Mouse (Mus musculus): ENCODE results near the gene Prkd2. TPM values are rescaled to one million over a fixed set of nuclear protein-coding genes. Genes with fewer than 3 reads are reported as not detected.

Gene Prkd2
- polyA plus RNA-seq, 1 experiment, result 97.2 TPM

- no peak for DNase-seq
- Histone ChIP-seq H3K4me1 (ENCODE audit: control insufficient read depth, insufficient read depth, low read length) (0 out of 2 replicates have a peak, but pooled peaks cover 2% of the 10 kb centered on the region), H3K4me3 (replicated peaks; ENCODE audit: extremely low read depth, low read depth, low read length) (no peak overlapping the region)
- WGBS, result 37% methylated on average over 10 of the region's 10 CpGs
- TF ChIP-seq CTCF (IDR thresholded peaks at IDR 0.05; ENCODE audit: insufficient read depth, low read length) (no peak), POLR2A (IDR thresholded peaks at IDR 0.05; ENCODE audit: borderline replicate concordance, extremely low read depth, low read depth, low read length) (no peak)
Measured at GRCm38 (mm10) chr7:16895511-16895910, 52.8 kb downstream of the Prkd2 start.

- no peak for TF ChIP-seq POLR2A (IDR thresholded peaks at IDR 0.05; ENCODE audit: borderline replicate concordance, extremely low read depth, low read depth, low read length)
- TF ChIP-seq CTCF (IDR thresholded peaks at IDR 0.05; ENCODE audit: insufficient read depth, low read length), result no peak
- Histone ChIP-seq H3K4me1 (ENCODE audit: control insufficient read depth, insufficient read depth, low read length) (no peaks in the 10 kb centered on the region), H3K4me3 (replicated peaks; ENCODE audit: extremely low read depth, low read depth, low read length) (no peak overlapping the region)
- DNase-seq, result no peak
- WGBS, result 55% methylated on average over 5 of the region's 5 CpGs
Measured at GRCm38 (mm10) chr7:16900526-16900925, 57.8 kb downstream of the Prkd2 start.

- WGBS, result 89% methylated on average over 2 of the region's 2 CpGs
- Histone ChIP-seq H3K4me1 (ENCODE audit: control insufficient read depth, insufficient read depth, low read length) (peaks cover 9% of the 10 kb centered on the region; the same call in 1 of the 2 replicates), H3K4me3 (replicated peaks; ENCODE audit: extremely low read depth, low read depth, low read length) (no peak overlapping the region)
- no peak for TF ChIP-seq CTCF (IDR thresholded peaks at IDR 0.05; ENCODE audit: insufficient read depth, low read length)
- TF ChIP-seq POLR2A (IDR thresholded peaks at IDR 0.05; ENCODE audit: borderline replicate concordance, extremely low read depth, low read depth, low read length), result no peak
- DNase-seq, result no peak
Measured at GRCm38 (mm10) chr7:16903439-16903955, 60.8 kb downstream of the Prkd2 start.

- Histone ChIP-seq H3K4me3 (replicated peaks; ENCODE audit: extremely low read depth, low read depth, low read length) (no peak overlapping the region), H3K4me1 (ENCODE audit: control insufficient read depth, insufficient read depth, low read length) (peaks cover 9% of the 10 kb centered on the region; the same call in 1 of the 2 replicates)
- no peak for DNase-seq
- TF ChIP-seq CTCF (IDR thresholded peaks at IDR 0.05; ENCODE audit: insufficient read depth, low read length), result no peak
- no peak for TF ChIP-seq POLR2A (IDR thresholded peaks at IDR 0.05; ENCODE audit: borderline replicate concordance, extremely low read depth, low read depth, low read length)
- 43% methylated on average over 9 of the region's 10 CpGs for WGBS
Measured at GRCm38 (mm10) chr7:16904120-16904675, 61.5 kb downstream of the Prkd2 start.

- no peak for DNase-seq
- TF ChIP-seq POLR2A (IDR thresholded peaks at IDR 0.05; ENCODE audit: borderline replicate concordance, extremely low read depth, low read depth, low read length) (no peak), CTCF (IDR thresholded peaks at IDR 0.05; ENCODE audit: insufficient read depth, low read length) (no peak)
- H3K4me3 ChIP-seq (replicated peaks; ENCODE audit: extremely low read depth, low read depth, low read length), result no peak overlapping the region
- 62% methylated on average over 9 of the region's 9 CpGs for WGBS
- peaks cover 9% of the 10 kb centered on the region; the same call in 1 of the 2 replicates for H3K4me1 ChIP-seq (ENCODE audit: control insufficient read depth, insufficient read depth, low read length)
Measured at GRCm38 (mm10) chr7:16905491-16906021, 62.9 kb downstream of the Prkd2 start.

GRCm38 (mm10) chr7:16906281-16906680 is 63.6 kb downstream of the Prkd2 start, which contains the start of gene Ptgir:
Gene Ptgir (plus strand): TSS chr7:16906490.
- WGBS, result 22% methylated on average over 6 of the region's 6 CpGs
- Histone ChIP-seq H3K4me1 (ENCODE audit: control insufficient read depth, insufficient read depth, low read length) (peaks cover 9% of the 10 kb centered on the region; the same call in 1 of the 2 replicates), H3K4me3 (replicated peaks; ENCODE audit: extremely low read depth, low read depth, low read length) (no peak within 1 kb of the TSS)
- TF ChIP-seq CTCF (IDR thresholded peaks at IDR 0.05; ENCODE audit: insufficient read depth, low read length) (no peak), POLR2A (IDR thresholded peaks at IDR 0.05; ENCODE audit: borderline replicate concordance, extremely low read depth, low read depth, low read length) (no peak)
- DNase-seq, result no peak

- Histone ChIP-seq H3K4me1 (ENCODE audit: control insufficient read depth, insufficient read depth, low read length) (peaks cover 9% of the 10 kb centered on the region; the same call in 1 of the 2 replicates), H3K4me3 (replicated peaks; ENCODE audit: extremely low read depth, low read depth, low read length) (peak overlapping the region; percentile 8)
- no peak for DNase-seq
- TF ChIP-seq CTCF (IDR thresholded peaks at IDR 0.05; ENCODE audit: insufficient read depth, low read length), result no peak
- TF ChIP-seq POLR2A (IDR thresholded peaks at IDR 0.05; ENCODE audit: borderline replicate concordance, extremely low read depth, low read depth, low read length), result no peak
- 92% methylated on average over 41 of the region's 41 CpGs for WGBS
Measured at GRCm38 (mm10) chr7:16906889-16907559, 64.3 kb downstream of the Prkd2 start.

GRCm38 (mm10) chr7:16907842-16908241 is 65.1 kb downstream of the Prkd2 start:
- 16% methylated on average over 7 of the region's 7 CpGs for WGBS
- peaks cover 9% of the 10 kb centered on the region; the same call in 1 of the 2 replicates for H3K4me1 ChIP-seq (ENCODE audit: control insufficient read depth, insufficient read depth, low read length)
- no peak for TF ChIP-seq CTCF (IDR thresholded peaks at IDR 0.05; ENCODE audit: insufficient read depth, low read length)
- no peak for TF ChIP-seq POLR2A (IDR thresholded peaks at IDR 0.05; ENCODE audit: borderline replicate concordance, extremely low read depth, low read depth, low read length)
- DNase-seq, result no peak
- H3K4me3 ChIP-seq (replicated peaks; ENCODE audit: extremely low read depth, low read depth, low read length), result no peak overlapping the region

GRCm38 (mm10) chr7:16908367-16908766 is 65.7 kb downstream of the Prkd2 start:
- WGBS, result 26% methylated on average over 11 of the region's 11 CpGs
- TF ChIP-seq CTCF (IDR thresholded peaks at IDR 0.05; ENCODE audit: insufficient read depth, low read length) (no peak), POLR2A (IDR thresholded peaks at IDR 0.05; ENCODE audit: borderline replicate concordance, extremely low read depth, low read depth, low read length) (no peak)
- DNase-seq, result no peak
- Histone ChIP-seq H3K4me3 (replicated peaks; ENCODE audit: extremely low read depth, low read depth, low read length) (no peak overlapping the region), H3K4me1 (ENCODE audit: control insufficient read depth, insufficient read depth, low read length) (peaks cover 9% of the 10 kb centered on the region; the same call in 1 of the 2 replicates)
